Mouse (Mus musculus) cerebral cortex, adult 2 months (tissue): ENCODE data around the gene Trim11.

Experiments used
- WGBS: fragments of 180-500 bp; shearing (Covaris S2); methylation state at CpG from one replicate; pipeline ENCODE4 v1.1.7; 2018; 5-methylcytosine and 5-hydroxymethylcytosine counted together

Gene Trim11

DNA sequence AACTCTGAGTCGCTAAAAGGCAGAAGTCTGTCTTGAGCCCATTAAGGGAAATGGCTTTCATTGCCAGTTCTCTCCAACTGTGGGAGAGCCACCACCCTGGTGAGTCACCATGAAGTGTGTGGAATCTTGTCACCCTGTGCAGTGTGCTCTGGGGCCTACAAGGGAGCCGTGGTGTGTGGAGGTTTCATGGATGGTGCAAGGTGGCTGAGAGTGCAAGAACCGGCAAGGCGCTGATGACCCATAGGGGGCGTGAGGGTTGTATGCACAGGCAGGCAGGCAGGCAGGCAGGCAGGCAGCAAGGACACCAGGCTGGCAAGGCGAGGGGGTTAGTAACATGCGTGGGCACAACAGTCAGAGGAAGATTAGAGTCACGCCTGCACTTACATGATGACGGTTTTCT is 37.2 kb downstream of the Trim11 start:
- WGBS: 25% methylated on average over 9 of the region's 9 CpGs

DNA sequence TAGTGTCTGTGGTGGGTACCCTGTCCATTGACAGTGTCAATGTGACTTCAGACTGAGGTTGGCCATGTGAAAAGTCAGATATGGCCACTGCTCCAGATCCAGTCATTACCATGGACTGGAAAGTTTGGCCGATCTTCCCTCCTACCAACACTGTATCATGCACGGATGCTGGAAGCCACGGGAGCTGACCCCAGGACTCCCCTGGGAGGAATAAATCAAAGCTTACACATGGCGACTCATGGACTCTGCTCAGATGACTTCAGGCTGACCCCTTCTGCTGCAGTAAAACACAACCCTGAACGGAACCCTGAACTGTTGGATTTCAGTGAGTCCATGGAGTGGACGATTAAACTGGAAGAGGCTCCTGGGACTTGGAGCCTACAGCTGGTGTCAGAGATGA is 48.5 kb downstream of the Trim11 start:
- 89% methylated on average over 6 of the region's 6 CpGs for WGBS

DNA sequence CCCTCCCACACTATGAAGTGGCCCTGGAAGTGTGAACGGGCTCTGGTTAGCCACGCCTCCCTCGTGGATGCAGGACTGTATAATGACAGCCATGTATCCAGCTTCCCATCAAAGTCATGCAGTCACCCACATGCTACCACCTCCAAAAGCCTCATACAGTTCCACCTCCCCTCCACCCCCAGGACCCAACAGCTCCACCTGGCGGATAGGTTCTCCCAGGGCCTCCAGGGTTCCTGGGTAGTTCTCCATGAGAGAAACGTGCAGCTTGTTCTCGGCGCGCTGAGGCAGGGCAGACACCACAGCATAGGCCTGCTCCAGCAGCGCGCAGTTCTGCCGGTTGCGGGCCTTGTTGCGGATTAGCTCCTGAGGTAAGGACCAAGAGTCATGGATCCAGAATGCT is 51.1 kb downstream of the Trim11 start:
- 91% methylated on average over 13 of the region's 13 CpGs for WGBS
